Mouse (Mus musculus) heart, embryonic 10.5 days (tissue): Measurements from ENCODE around the gene Ednra. TPM values are rescaled to one million over a fixed set of nuclear protein-coding genes. Genes with fewer than 3 reads are reported as not detected.
A peak's percentile ranks its signal among the peaks of the same experiment; 100 is the strongest.

Experiments used
- DNase-seq: peaks from one replicate; pipeline ENCODE4 v3.0.0-alpha.2; 2017; ENCODE audit warnings: low spot score
- H3K27ac ChIP-seq: fragments of 300-500 bp; sonication (generic); 2 replicates; pipeline ENCODE4 v1.5.1; 2016; ENCODE audit warnings: mild to moderate bottlenecking
- H3K27me3 ChIP-seq: fragments of 300-500 bp; sonication (generic); 2 replicates; pipeline ENCODE4 v1.6.1; 2016; ENCODE audit warnings: mild to moderate bottlenecking; ENCODE audit not compliant: poor library complexity, insufficient read depth, severe bottlenecking
- H3K36me3 ChIP-seq: fragments of 300-500 bp; sonication (generic); 2 replicates; pipeline ENCODE4 v1.6.1; 2016; ENCODE audit warnings: mild to moderate bottlenecking, moderate library complexity
- H3K4me1 ChIP-seq: fragments of 300-500 bp; sonication (generic); 2 replicates; pipeline ENCODE4 v1.6.1; 2016; ENCODE audit warnings: mild to moderate bottlenecking
- H3K4me3 ChIP-seq: fragments of 300-500 bp; sonication (generic); 2 replicates; pipeline ENCODE4 v1.5.1; 2016; ENCODE audit warnings: mild to moderate bottlenecking, moderate library complexity
- H3K9me3 ChIP-seq: fragments of 300-500 bp; sonication (generic); 2 replicates; pipeline ENCODE4 v1.6.1; 2016; ENCODE audit warnings: mild to moderate bottlenecking, moderate library complexity
- WGBS: fragments of 180-500 bp; shearing (Covaris S2); methylation state at CpG from one replicate; pipeline ENCODE4 v1.1.7; 2016; 5-methylcytosine and 5-hydroxymethylcytosine counted together
- polyA plus RNA-seq: library from polyadenylated mRNA; unstranded; fragments of >200 nt; fragmentation: Nextera tagmentation; extraction: Ambion mirVana; gene quantifications from 2 replicates; pipeline ENCODE4 v1.2.1, GENCODE M21; 2016

Gene Ednra
- polyA plus RNA-seq, 1 experiment from 2014 or later: 40.6 TPM

DNA sequence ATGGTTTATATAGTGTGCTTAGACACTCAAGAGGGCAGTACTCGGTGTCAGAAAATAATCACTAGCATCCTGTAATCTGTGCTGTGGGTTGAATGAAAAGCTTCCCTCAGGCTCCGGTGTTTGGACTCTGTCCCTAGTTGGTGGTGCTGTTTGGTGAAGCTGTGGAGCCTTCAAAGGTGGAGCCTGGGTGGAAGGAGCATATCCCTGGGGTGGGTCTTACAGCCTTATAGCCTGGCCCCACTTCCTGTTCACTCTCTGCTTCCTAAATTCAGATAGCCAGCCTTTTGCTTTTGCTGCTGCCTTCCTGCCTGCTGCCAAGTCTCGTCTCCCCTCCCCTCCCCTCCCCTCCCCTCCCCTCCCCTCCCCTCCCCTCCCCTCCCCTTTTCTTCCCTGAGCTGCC lies 18.1 kb upstream of the Ednra start:
- no peak for DNase-seq
- 49% methylated on average over 3 of the region's 3 CpGs for WGBS
- H3K4me1 ChIP-seq: peaks cover 6% of the 10 kb centered on the region
- no peaks in the 10 kb centered on the region for H3K9me3 ChIP-seq
- H3K27me3 ChIP-seq: no peaks in the 10 kb centered on the region
- no peak overlapping the region for H3K4me3 ChIP-seq
- peak overlapping the region; percentile 19; the same call in 1 of the 2 replicates for H3K27ac ChIP-seq
- H3K36me3 ChIP-seq: no peaks in the 10 kb centered on the region

GRCm38 (mm10) chr8:77741050-77741777 lies 16.9 kb upstream of the Ednra start:
- H3K27me3 ChIP-seq: no peaks in the 10 kb centered on the region
- no peaks in the 10 kb centered on the region for H3K9me3 ChIP-seq
- no peak overlapping the region for H3K4me3 ChIP-seq
- H3K4me1 ChIP-seq: peaks cover 6% of the 10 kb centered on the region
- H3K36me3 ChIP-seq: no peaks in the 10 kb centered on the region
- no peak overlapping the region for H3K27ac ChIP-seq
- DNase-seq: no peak
- WGBS: 90% methylated on average over 6 of the region's 6 CpGs

- DNase-seq: no peak
- no peaks in the 10 kb centered on the region for H3K36me3 ChIP-seq
- WGBS: 71% methylated on average over 6 of the region's 6 CpGs
- no peaks in the 10 kb centered on the region for H3K9me3 ChIP-seq
- H3K27ac ChIP-seq: no peak overlapping the region
- H3K27me3 ChIP-seq: no peaks in the 10 kb centered on the region
- no peak overlapping the region for H3K4me3 ChIP-seq
- peaks cover 6% of the 10 kb centered on the region for H3K4me1 ChIP-seq
These were observed 14.2 kb upstream of the Ednra start for GRCm38 (mm10) chr8:77738419-77738818.

- Histone ChIP-seq H3K27me3 (no peaks in the 10 kb centered on the region), H3K9me3 (no peaks in the 10 kb centered on the region), H3K36me3 (0 out of 2 replicates have a peak, but pooled peaks cover 7% of the 10 kb centered on the region), H3K4me1 (peaks cover 3% of the 10 kb centered on the region), H3K4me3 (no peak overlapping the region), H3K27ac (no peak overlapping the region)
- DNase-seq: no peak
- WGBS: 72% methylated on average over 9 of the region's 9 CpGs
These were observed 13.1 kb upstream of the Ednra start for GRCm38 (mm10) chr8:77737327-77737726.

DNA sequence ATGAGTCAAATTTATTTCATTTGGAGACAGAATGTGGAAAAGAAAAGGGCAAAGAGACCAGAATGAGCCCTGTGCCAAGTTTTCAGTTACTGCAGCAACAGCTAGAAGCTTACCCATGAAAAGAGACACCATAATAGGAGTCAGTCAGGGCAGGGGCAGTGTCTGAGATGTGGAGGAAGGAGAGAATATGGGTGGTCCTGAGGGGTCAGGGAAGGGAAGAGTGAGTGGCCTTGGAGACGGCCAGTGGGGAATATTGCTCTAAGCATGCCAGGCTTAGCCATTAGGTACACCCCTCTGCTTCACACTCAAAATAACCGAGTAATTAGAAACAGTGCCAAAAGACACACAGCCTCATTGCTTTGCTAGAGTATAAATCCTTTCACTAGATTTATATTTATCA lies 9.5 kb upstream of the Ednra start:
- Histone ChIP-seq H3K27ac (no peak overlapping the region), H3K36me3 (0 out of 2 replicates have a peak, but pooled peaks cover 7% of the 10 kb centered on the region), H3K4me1 (no peaks in the 10 kb centered on the region; the same call in 1 of the 2 replicates), H3K4me3 (no peak overlapping the region), H3K27me3 (no peaks in the 10 kb centered on the region), H3K9me3 (no peaks in the 10 kb centered on the region)
- WGBS: 73% methylated on average over 2 of the region's 2 CpGs
- no peak for DNase-seq

DNA sequence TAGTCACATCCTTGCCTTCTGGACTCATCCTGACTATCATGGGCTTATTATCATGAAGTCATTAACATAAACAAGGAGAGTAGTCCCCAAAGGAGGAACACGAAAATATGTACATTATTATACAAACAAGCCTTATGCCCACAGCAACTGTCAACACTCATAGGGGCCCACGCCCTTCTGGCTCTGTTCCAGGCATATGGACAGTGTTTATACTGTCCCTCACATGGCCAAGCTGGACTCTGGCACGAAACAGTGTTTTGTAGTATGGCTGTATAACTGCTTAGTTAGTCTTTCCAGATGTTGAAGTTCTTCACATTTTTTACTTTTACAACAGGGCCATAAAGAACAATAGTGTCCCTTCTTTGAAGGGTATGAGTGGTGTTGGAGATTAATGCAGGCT lies 8.7 kb upstream of the Ednra start:
- no peaks in the 10 kb centered on the region for H3K27me3 ChIP-seq
- H3K36me3 ChIP-seq: 0 out of 2 replicates have a peak, but pooled peaks cover 7% of the 10 kb centered on the region
- H3K4me3 ChIP-seq: no peak overlapping the region
- H3K4me1 ChIP-seq: 0 out of 2 replicates have a peak, but pooled peaks cover 3% of the 10 kb centered on the region
- H3K9me3 ChIP-seq: no peaks in the 10 kb centered on the region
- H3K27ac ChIP-seq: no peak overlapping the region
- no peak for DNase-seq
- 69% methylated on average over 3 of the region's 3 CpGs for WGBS

GRCm38 (mm10) chr8:77725406-77725805 lies 1.1 kb upstream of the Ednra start:
- DNase-seq: no peak

DNA sequence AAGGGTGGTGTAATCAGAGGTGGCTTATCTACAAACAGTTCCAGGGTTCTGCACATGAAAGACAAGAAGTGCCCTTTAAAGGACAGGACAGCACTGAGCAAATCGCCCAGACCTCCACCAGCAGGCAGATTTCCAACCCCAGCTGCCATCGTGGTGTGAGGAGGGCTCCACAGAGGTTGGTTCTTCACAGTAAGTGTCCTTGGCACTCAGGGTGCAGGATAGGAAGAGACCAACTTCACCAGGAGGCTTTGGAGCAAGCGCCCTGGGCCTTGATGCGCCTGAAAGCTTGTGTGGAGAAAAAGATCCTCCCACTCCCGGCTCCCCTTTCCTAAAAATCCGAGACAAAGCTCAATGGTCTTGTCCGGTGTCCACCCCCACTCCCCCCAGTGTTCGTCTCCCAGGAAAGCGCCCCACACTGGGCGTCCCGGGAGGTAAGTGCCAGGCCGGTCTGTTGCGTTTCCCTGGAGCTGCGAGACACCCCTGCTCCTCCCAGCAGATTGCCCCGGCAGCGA lies 674 bp downstream of the Ednra start:
- Histone ChIP-seq H3K27me3 (no peaks in the 10 kb centered on the region), H3K27ac (peak overlapping the region; percentile 97), H3K4me3 (peak overlapping the region; percentile 77), H3K4me1 (peaks cover 50% of the 10 kb centered on the region), H3K9me3 (no peaks in the 10 kb centered on the region), H3K36me3 (peaks cover 9% of the 10 kb centered on the region)
- WGBS: 0% methylated on average over 16 of the region's 16 CpGs
- peak; percentile 84 for DNase-seq

More at GRCm38 (mm10) chr8:77725406-77725805, 1.1 kb upstream of the Ednra start:
- Histone ChIP-seq H3K27me3 (no peaks in the 10 kb centered on the region), H3K27ac (peak overlapping the region; percentile 97), H3K4me1 (peaks cover 33% of the 10 kb centered on the region), H3K36me3 (no peaks in the 10 kb centered on the region), H3K9me3 (no peaks in the 10 kb centered on the region), H3K4me3 (no peak overlapping the region)
- 66% methylated on average over 5 of the region's 5 CpGs for WGBS

DNA sequence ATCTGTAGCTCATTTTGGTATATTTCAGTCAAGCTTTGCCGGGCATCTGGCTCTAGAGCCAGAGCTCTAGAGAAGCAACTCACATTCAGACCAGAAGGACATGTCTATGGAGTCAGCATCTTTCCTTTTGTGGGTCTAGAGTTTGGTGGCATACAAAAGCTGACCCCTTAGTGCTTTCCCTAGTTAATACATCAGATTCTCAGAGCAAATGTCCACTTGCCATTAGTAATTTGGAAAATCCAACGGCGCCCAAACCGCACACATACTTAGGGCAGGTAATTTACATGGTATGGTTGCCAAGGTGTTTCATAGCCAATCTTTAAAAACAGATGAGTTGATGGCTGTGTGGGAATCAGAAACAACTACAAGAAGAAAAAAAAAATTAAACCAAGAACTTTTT lies 1.2 kb downstream of the Ednra start:
- Histone ChIP-seq H3K27me3 (no peaks in the 10 kb centered on the region), H3K4me3 (peak overlapping the region; percentile 77), H3K4me1 (peaks cover 48% of the 10 kb centered on the region), H3K9me3 (no peaks in the 10 kb centered on the region), H3K27ac (peak overlapping the region; percentile 97), H3K36me3 (peaks cover 14% of the 10 kb centered on the region)
- no peak for DNase-seq
- WGBS: 75% methylated on average over 4 of the region's 4 CpGs

GRCm38 (mm10) chr8:77718933-77719332 lies 5.3 kb downstream of the Ednra start:
- H3K9me3 ChIP-seq: no peaks in the 10 kb centered on the region
- H3K27me3 ChIP-seq: no peaks in the 10 kb centered on the region
- peak overlapping the region; percentile 24; the same call in 1 of the 2 replicates for H3K4me3 ChIP-seq
- H3K4me1 ChIP-seq: peaks cover 57% of the 10 kb centered on the region
- 76% methylated on average over 2 of the region's 2 CpGs for WGBS
- H3K36me3 ChIP-seq: peaks cover 20% of the 10 kb centered on the region
- H3K27ac ChIP-seq: peak overlapping the region; percentile 64
- DNase-seq: no peak

DNA sequence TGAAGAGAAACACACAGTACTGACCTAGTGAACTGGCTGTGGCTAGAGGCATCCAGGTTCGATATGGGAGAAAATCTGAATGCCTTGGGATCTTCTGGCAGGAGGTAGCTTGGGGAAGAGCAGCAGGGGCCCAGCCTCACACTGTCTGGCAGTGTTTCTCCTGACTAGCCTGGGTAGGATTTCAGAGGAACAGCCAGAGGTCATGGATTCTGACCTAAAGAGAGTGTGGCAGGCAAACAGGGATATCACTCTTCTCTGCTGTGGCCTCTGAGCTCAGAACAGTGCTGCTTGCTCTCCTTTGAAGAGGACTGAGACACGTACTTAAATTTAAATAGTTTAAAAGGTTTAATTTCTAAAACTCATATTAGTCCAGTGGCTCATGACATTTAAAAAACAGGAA lies 7.2 kb downstream of the Ednra start:
- peaks cover 20% of the 10 kb centered on the region for H3K36me3 ChIP-seq
- no peak for DNase-seq
- 31% methylated on average over 2 of the region's 2 CpGs for WGBS
- H3K27ac ChIP-seq: peak overlapping the region; percentile 50
- peaks cover 63% of the 10 kb centered on the region for H3K4me1 ChIP-seq
- no peak overlapping the region for H3K4me3 ChIP-seq
- H3K27me3 ChIP-seq: no peaks in the 10 kb centered on the region
- no peaks in the 10 kb centered on the region for H3K9me3 ChIP-seq

GRCm38 (mm10) chr8:77714455-77714854 lies 9.8 kb downstream of the Ednra start:
- Histone ChIP-seq H3K9me3 (no peaks in the 10 kb centered on the region), H3K4me1 (peaks cover 57% of the 10 kb centered on the region), H3K27me3 (no peaks in the 10 kb centered on the region), H3K27ac (no peak overlapping the region), H3K36me3 (peaks cover 12% of the 10 kb centered on the region; the same call in 1 of the 2 replicates), H3K4me3 (no peak overlapping the region)
- no peak for DNase-seq
- 71% methylated on average over 7 of the region's 7 CpGs for WGBS

DNA sequence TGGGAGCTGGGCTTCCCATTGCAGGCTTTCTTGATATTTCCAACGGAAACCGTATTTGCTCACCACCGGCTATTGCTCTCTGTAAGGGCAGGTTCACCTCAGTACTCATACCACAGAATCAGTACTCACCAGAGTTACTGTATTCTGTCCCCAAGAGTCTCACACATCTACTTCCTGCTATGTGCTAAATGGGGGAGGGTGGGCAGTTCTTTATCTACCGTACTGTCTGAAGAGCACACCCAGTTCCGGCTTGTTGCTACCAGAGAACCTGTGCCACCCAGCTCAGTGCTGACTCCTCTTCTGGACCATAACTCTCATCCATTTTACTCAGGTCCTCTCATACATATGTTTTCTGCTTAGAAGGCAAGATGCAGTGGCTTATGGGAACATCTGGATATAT lies 10.6 kb downstream of the Ednra start:
- Histone ChIP-seq H3K9me3 (no peaks in the 10 kb centered on the region), H3K36me3 (peaks cover 11% of the 10 kb centered on the region; the same call in 1 of the 2 replicates), H3K4me3 (no peak overlapping the region), H3K27me3 (no peaks in the 10 kb centered on the region), H3K4me1 (peaks cover 51% of the 10 kb centered on the region), H3K27ac (no peak overlapping the region)
- DNase-seq: no peak
- 64% methylated on average over 5 of the region's 5 CpGs for WGBS
